Mouse (Mus musculus): Measurements from ENCODE around the gene Ubtd2.
A peak's percentile ranks its signal among the peaks of the same experiment; 100 is the strongest.

Ubtd2 gene

GRCm38 (mm10) chr11:32521246-32521645, 66.1 kb downstream of the Ubtd2 start:
- no peak for DNase-seq

GRCm38 (mm10) chr11:32524122-32524920, 69.2 kb downstream of the Ubtd2 start:
- DNase-seq, result no peak

DNA sequence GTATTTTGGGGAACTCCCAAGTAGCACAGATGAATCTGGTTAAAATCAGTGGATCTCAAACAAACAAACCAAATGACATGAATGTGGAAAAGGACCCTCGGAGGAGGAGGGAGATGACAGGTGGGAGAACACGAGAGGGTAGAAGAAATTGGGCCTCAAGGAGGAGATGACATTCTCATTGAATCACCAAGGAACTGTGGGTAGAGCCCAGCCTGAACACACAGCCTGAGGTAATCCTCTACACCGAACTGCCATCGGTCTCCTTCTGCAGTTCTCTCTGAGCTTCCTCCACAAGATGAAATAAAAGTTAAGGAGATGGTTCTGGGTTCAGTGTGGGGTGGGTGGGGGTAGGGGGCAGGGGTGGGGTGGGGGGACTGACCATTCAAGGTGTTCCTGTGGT, 71.8 kb downstream of the Ubtd2 start:
- DNase-seq, result no peak

GRCm38 (mm10) chr11:32530151-32530550, 75.0 kb downstream of the Ubtd2 start:
- peak; percentile 30 for DNase-seq

- no peak for DNase-seq
Observed at GRCm38 (mm10) chr11:32531871-32532764, 76.9 kb downstream of the Ubtd2 start, which contains the start of gene Efcab9. Efcab9 (minus strand) TSS chr11:32532081.

DNA sequence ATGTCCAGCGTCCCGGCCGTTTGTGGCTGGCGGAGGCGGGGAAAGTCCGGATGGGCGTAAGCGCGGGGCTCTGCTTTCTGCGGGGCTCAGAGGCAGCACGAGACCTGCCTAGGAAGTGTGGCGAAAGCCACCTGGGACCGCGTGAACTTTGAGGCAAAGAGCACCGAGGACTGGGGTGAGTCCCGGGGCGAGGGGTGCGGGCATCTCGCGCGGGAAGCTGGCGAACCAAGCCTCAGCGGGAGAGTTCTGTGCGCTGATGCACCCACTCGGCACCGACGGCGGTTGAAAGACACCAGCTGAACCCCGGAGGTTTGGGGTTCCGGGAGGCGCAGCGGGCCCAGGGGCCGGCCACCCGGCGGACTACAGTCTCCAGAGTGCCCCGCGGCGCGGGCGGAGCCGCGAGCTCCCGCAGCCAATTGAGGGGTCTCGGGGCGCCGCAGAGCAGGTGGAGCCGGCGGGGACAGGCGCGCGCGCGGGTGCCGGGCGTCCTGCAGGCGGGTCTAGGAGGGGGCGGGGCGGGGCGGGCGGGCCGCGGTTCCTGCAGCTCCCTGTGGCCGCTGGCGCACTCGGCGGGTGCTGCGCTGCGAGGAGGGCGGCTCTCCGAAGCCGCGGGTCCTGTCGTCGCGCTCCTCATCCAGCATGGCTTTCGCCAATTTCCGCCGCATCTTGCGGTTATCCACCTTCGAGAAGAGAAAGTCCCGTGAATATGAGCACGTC, 77.8 kb downstream of the Ubtd2 start, which contains the start of gene Stk10:
Gene Stk10, plus strand, starts transcription at position 541 of the 717 bp plus-strand sequence.
- peak; percentile 88 for DNase-seq

DNA sequence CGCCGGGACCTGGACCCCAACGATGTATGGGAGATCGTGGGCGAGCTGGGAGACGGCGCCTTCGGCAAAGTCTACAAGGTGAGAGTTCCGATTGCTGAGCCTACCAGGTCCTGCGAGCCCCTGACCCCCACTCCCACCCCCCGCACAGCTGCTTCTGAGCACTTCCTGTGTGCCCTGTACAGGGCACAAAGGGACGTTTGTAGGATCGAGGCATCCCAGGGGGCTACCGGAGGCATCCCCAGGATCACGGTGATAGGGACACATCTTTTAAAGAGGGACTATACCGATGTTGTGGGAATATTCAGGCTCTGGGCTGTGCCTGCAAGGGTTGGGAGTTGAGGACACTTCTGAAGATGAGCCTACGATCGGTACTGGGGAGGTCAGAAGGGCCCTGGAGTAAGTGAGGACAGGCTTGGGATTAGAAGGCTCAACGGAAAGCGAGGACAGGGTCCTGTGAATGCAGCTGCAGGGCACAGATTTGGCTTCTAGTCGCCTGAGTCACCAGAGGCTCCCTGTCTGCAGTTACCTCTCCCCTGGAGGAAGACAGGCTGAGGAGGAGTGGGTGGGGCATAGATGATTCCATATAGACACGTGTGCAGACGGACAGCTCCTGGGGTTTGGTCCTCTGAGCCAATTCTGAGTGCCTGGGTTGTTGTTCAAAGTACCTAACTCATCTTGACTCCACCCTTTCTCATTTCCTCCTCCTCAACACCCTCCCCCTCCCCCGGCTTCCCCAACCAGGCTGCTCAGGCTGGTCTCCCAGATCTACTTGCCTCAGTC, 78.5 kb downstream of the Ubtd2 start:
- peak; percentile 79 for DNase-seq

DNA sequence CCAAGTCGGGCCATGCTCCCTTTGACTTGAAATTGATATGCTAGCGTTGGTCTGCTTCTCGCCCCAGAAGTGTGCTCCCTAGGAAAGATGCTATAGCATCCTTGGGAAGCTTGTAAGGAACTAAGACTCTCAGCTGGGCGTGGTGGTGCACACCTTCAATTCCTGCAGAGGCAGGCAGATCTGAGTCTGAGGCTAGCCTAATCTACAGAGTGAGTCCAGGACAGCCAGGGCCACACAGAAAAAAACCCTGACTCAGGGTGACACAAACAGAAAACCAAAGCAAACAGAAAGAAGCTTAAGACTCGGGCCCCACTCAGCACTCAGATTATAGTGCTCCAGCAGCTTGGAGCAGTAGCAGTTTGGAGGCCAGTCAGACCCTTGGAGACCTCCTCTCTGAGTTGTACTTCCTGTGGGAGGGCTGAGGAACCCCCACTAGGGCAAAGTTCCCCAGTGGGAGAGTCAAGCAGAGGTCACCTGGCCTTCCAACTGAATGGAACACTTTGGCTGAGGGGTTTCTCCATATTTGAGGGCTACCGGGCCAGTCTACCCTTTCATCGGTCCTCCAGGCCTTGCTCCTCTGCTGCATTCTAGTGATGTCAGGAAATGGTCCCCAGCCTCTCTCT, 79.4 kb downstream of the Ubtd2 start:
- no peak for DNase-seq

GRCm38 (mm10) chr11:32535646-32536045, 80.5 kb downstream of the Ubtd2 start:
- DNase-seq, result no peak

DNA sequence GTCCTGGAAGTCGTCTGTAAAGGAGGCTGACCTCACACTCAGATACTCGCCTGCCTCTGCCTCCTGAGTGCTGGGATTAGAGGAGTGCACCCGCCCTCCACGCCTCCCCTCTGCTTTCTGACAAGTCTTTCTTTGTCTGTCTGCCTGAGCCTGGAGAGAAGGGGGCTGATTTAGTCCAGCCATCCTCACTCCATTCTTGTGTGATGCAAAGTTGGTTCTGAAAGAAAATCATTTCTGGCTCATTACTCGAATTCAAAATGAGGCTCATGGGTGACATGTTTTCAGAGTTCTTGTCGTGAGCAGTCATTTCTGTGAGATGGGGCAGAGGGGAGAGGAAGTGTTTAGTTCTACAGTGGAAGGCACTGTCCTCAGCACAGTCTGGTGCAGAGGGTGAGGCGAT, 81.8 kb downstream of the Ubtd2 start:
- DNase-seq, result no peak

DNA sequence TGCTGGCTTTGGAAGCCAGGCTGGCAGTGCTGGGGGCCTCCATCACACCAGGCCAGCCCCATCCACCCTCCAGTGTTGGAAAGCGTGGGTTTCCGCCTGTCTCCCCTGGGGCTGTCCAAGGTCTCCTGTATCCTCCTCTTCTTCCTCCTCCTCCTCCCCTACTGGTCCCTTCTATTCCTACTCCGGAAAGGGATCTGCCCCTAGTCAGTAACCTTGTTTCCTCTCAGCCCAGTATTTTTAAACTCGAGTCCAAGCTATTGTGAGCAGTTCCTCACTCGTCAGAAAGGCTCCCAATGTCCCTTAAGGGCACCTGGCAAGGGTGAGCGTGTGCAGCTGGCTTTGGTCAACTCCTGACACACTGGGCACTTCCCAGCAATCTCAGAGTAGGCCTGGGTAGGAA, 83.3 kb downstream of the Ubtd2 start:
- DNase-seq, result no peak

DNA sequence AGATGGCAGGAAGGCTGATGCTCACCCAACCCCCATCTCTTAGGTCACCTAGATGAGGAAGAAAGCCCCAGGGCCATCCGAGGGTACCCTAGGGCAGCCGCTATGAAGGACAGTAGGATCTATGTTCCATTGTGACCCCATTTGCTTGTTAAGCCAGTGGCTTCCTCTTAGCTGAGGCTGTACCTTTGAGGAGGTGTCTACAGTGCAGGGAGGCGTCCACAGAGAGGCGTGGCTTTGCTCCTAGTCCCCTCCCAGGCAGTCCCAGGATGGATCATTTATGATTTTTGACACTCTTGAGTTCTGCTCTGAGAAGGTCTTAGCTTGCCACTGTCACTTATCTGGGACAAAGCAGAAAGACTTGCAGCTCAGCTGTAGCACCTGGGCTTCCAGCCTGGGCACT, 83.7 kb downstream of the Ubtd2 start:
- no peak for DNase-seq

DNA sequence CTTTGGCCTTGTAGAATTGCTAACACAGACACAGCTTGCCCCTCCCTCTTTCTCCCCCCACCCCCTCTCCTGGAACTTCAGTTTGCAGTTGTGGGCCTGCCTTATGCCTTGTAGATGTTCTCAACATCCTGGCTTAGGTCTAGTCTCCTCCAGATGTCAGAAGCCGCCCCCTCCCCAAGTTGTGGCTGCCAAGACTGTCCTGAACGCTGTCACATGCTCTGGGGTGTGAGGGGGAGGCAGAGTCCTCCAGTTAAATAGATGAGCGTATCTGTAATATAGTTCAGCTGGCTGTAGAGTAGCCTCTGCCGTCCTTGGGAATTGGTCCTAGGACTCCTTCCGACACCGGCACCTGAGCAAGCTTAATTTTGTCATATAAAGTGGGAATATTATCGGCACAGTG, 84.5 kb downstream of the Ubtd2 start:
- DNase-seq, result no peak

- DNase-seq, result no peak
Observed at GRCm38 (mm10) chr11:32540463-32540862, 85.3 kb downstream of the Ubtd2 start.

DNA sequence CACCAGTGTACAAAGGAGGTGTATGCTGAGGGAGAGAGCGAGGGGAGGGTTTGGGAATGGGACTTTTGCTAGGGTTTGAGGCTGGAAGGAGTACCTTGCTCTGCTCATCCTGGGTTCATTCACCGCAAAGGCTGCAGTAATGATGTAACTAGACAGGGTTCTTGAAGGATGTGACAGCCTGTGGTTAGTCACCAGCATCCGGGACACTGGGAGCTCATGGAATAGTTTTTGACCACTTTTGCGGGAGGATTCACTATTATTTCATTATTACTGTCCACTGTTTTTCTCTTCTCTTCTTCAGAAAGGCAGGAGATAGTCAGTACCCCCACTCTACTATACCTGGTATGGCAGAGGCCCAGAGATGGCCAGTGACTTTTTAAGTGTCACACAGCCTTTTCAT, 87.0 kb downstream of the Ubtd2 start:
- DNase-seq, result no peak

DNA sequence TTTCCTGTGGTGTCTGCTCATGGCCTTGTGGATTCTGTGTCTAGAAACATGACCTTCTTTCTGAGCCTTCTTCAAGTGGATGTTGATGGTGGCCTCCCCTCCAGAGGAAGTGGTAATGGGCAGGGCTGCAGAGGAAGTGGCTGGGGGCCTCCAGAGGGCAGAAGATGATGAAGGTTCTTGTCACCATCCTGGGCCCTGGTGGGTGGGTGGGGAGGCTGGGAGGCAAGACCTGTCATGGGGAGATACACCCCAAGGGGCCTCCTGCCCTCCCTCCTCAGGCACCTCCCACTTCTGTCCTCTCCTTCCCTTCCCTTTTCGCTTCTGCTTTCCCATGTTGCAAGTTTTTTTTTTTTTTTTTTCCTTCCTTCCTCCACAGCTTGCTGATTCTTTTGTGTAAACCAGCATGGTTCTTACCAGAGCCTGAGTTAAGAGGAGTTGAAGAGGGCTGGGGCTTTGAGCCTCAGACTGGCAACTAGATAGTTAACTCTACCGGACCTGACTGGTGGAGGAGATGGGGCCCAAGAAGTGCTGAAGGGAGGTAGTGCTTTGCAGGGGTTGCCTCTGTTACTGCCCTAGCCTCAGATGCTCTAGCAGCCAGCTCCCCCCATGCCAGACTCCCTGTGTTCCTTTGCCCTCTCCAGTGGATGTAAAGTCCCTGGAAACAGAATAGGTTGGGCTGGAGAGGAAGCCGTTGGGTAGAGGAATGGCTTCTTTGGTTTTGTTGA, 87.7 kb downstream of the Ubtd2 start:
- DNase-seq, result no peak

GRCm38 (mm10) chr11:32544041-32544440, 88.9 kb downstream of the Ubtd2 start:
- no peak for DNase-seq

GRCm38 (mm10) chr11:32544497-32544896, 89.3 kb downstream of the Ubtd2 start:
- DNase-seq, result no peak

GRCm38 (mm10) chr11:32545605-32546004, 90.4 kb downstream of the Ubtd2 start:
- no peak for DNase-seq

GRCm38 (mm10) chr11:32546483-32546882, 91.3 kb downstream of the Ubtd2 start:
- peak; percentile 89 for DNase-seq

DNA sequence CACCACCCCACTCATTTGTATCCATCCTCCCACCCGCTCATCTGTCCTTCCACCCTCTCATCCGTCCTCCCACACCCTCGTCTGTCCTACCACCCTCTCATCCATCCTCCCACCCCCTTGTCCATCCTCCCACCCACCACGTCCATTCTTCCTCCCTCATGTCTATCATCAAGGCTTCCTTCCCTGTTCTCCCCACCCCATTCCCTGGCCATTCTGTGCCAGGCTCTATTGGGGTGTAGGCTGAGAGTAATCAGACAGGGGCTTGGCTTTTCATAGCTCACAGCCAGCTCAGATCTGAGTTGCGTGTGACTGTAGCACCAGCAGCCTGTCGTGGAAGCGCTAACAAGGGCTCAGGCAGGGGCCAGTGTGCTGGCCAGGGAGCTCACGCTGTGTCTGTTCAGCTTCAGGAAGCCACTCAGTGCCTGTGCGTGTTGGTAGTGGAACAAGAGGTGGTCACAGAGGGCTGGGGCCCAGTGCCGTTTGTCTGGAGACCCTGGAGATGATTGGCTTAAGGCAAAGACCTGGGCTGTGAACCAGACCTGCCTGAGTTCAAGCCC, 92.3 kb downstream of the Ubtd2 start:
- DNase-seq, result no peak

Data from cerebellum, adult 9-10 months (tissue).